Mouse (Mus musculus): Measurements from ENCODE around the gene Dhx9. TPM values are rescaled to one million over a fixed set of nuclear protein-coding genes. Genes with fewer than 3 reads are reported as not detected.
"Not testable (repeated sequence)": the region's sequence is repeated elsewhere in the genome, so short reads cannot be mapped to it uniquely, and the experiment has no call there.

The Dhx9 gene
- polyA plus RNA-seq (2014; fragmentation: Nextera tagmentation; extraction: Ambion mirVana), result 22.6 and 25.5 TPM in 2 replicates

DNA sequence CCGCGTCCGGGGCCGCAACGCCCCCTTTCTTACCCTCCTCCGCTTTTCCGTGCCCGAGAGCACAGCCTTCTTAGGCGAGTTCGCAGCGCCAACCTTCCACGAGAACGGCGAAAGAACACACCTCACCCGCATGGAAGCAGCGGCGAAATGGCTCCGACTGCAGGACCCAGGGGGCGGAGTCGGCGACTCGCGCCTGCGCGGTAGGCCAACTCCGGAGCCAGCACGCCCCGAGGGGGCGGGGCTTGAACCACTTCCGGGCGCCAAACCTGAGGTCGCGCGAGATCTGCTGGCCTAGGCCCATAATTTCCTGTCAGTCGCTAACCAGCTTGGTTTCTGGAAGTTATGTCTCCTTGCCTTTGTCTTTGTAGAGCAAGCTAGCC is at the start of gene Dhx9:
Gene Dhx9 (minus strand): TSS at position 161 of the 380 bp plus-strand sequence.
- Histone ChIP-seq H3K27me3 (replicated peaks; ENCODE audit: control insufficient read depth, insufficient read depth, low read length) (no peaks in the 10 kb centered on the region), H3K27ac (replicated peaks; ENCODE audit: low read depth, low read length) (peak within 1 kb of the TSS; percentile 92), H3K9ac (ENCODE audit: low read depth, low read length) (peak within 1 kb of the TSS; percentile 94), H3K4me1 (ENCODE audit: control insufficient read depth, insufficient read depth, low read length) (peaks cover 26% of the 10 kb centered on the region), H3K9me3 (ENCODE audit: control insufficient read depth, low read length) (no peaks in the 10 kb centered on the region), H3K4me3 (ENCODE audit: low read depth, low read length) (peak within 1 kb of the TSS; percentile 83), H3K4me2 (ENCODE audit: low read depth, low read length) (peak within 1 kb of the TSS; percentile 89), H3K36me3 (ENCODE audit: control insufficient read depth, insufficient read depth, low read length) (peaks cover 3% of the 10 kb centered on the region; the same call in 1 of the 2 replicates)
- ATAC-seq (ENCODE audit: low read depth), result peak; percentile 90
- peak; percentile 97 for DNase-seq (ENCODE audit: low spot score)
- WGBS, result 2% methylated on average over 10 of the region's 35 CpGs

- H3K4me3 ChIP-seq (ENCODE audit: low read depth, low read length), result no peak overlapping the region
- no peaks in the 10 kb centered on the region for H3K9me3 ChIP-seq (ENCODE audit: control insufficient read depth, low read length)
- no peaks in the 10 kb centered on the region for H3K27me3 ChIP-seq (replicated peaks; ENCODE audit: control insufficient read depth, insufficient read depth, low read length)
- H3K27ac ChIP-seq (replicated peaks; ENCODE audit: low read depth, low read length), result no peak overlapping the region
- H3K9ac ChIP-seq (ENCODE audit: low read depth, low read length), result no peak overlapping the region
- 61% methylated on average over 9 of the region's 9 CpGs for WGBS
- ATAC-seq (ENCODE audit: low read depth) (no peak), DNase-seq (ENCODE audit: low spot score) (no peak)
- H3K36me3 ChIP-seq (ENCODE audit: control insufficient read depth, insufficient read depth, low read length), result no peaks in the 10 kb centered on the region
- H3K4me1 ChIP-seq (ENCODE audit: control insufficient read depth, insufficient read depth, low read length), result peaks cover 5% of the 10 kb centered on the region; the same call in 1 of the 2 replicates
- H3K4me2 ChIP-seq (ENCODE audit: low read depth, low read length), result no peak overlapping the region
Measured at GRCm38 (mm10) chr1:153535611-153536010, 48.2 kb upstream of the Dhx9 start.

DNA sequence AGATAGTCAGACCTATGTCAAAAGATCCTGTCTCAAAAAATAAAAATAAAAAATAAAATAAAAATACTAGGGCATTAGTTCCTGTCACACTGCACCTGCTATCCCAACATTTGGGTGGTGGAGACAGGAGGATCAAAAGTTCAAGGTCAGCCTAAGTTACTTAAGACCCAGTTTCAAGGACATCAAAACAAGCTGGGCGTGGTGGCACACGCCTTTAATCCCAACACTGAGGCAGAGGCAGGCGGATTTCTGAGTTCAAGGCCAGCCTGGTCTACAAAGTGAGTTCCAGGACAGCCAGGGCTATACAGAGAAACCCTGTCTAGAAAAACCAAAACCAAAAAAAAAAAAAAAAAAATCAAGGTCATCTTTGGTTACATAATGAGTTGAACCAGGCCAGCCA is 45.4 kb upstream of the Dhx9 start:
- H3K4me1 ChIP-seq (ENCODE audit: control insufficient read depth, insufficient read depth, low read length); ATAC-seq (ENCODE audit: low read depth); H3K27me3 ChIP-seq (replicated peaks; ENCODE audit: control insufficient read depth, insufficient read depth, low read length); H3K4me2 ChIP-seq (ENCODE audit: low read depth, low read length); H3K9ac ChIP-seq (ENCODE audit: low read depth, low read length); H3K9me3 ChIP-seq (ENCODE audit: control insufficient read depth, low read length); H3K36me3 ChIP-seq (ENCODE audit: control insufficient read depth, insufficient read depth, low read length); H3K4me3 ChIP-seq (ENCODE audit: low read depth, low read length); DNase-seq (ENCODE audit: low spot score): not testable (repeated sequence)
- H3K27ac ChIP-seq (replicated peaks; ENCODE audit: low read depth, low read length), result peak overlapping the region; percentile 80; the same call in 1 of the 2 replicates
- WGBS, result 92% methylated on average over 3 of the region's 3 CpGs

GRCm38 (mm10) chr1:153532234-153532841 is 44.9 kb upstream of the Dhx9 start:
- Histone ChIP-seq H3K27me3 (replicated peaks; ENCODE audit: control insufficient read depth, insufficient read depth, low read length) (no peaks in the 10 kb centered on the region), H3K4me1 (ENCODE audit: control insufficient read depth, insufficient read depth, low read length) (peaks cover 5% of the 10 kb centered on the region; the same call in 1 of the 2 replicates), H3K4me2 (ENCODE audit: low read depth, low read length) (peak overlapping the region; percentile 42), H3K4me3 (ENCODE audit: low read depth, low read length) (0 out of 2 replicates have a peak overlapping the region, but pooled peaks have one; percentile 3), H3K27ac (replicated peaks; ENCODE audit: low read depth, low read length) (peak overlapping the region; percentile 80), H3K36me3 (ENCODE audit: control insufficient read depth, insufficient read depth, low read length) (no peaks in the 10 kb centered on the region), H3K9ac (ENCODE audit: low read depth, low read length) (peak overlapping the region; percentile 62), H3K9me3 (ENCODE audit: control insufficient read depth, low read length) (no peaks in the 10 kb centered on the region)
- 17% methylated on average over 12 of the region's 12 CpGs for WGBS
- DNase-seq (ENCODE audit: low spot score) (peak; percentile 82), ATAC-seq (ENCODE audit: low read depth) (peak; percentile 71; the same call in 1 of the 2 replicates)

DNA sequence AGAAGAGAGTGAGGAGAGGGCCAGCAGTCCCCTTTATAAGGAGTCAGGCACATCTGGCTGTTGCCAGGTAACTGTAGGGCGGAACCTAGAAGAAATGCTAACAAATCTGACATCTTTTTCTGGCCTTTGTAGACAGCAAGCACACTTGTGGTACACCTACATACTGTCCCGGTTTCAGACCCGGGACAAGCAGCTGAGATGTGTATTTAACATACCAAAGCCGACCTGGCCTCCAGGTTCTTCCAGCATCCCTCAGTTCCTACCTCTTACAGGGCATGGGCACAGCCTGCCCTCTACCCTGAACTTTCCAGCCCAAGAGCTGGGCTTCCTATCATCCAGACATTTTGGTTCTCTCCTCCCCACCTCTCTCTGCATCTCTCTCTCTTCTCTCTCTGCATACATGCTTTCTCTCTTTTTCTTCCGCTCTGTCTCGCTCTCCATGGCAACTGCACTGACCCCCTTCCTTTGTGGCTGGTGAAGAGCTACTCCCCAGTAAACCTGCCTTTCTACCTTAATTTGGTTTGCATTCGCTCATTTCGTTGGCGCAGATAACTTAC is 44.3 kb upstream of the Dhx9 start:
- Histone ChIP-seq H3K4me1 (ENCODE audit: control insufficient read depth, insufficient read depth, low read length) (peaks cover 5% of the 10 kb centered on the region; the same call in 1 of the 2 replicates), H3K27me3 (replicated peaks; ENCODE audit: control insufficient read depth, insufficient read depth, low read length) (no peaks in the 10 kb centered on the region), H3K9me3 (ENCODE audit: control insufficient read depth, low read length) (no peaks in the 10 kb centered on the region), H3K4me2 (ENCODE audit: low read depth, low read length) (peak overlapping the region; percentile 42), H3K4me3 (ENCODE audit: low read depth, low read length) (no peak overlapping the region), H3K27ac (replicated peaks; ENCODE audit: low read depth, low read length) (peak overlapping the region; percentile 80), H3K36me3 (ENCODE audit: control insufficient read depth, insufficient read depth, low read length) (no peaks in the 10 kb centered on the region), H3K9ac (ENCODE audit: low read depth, low read length) (peak overlapping the region; percentile 62)
- WGBS, result 25% methylated on average over 9 of the region's 9 CpGs
- ATAC-seq (ENCODE audit: low read depth) (peak; percentile 51; the same call in 1 of the 2 replicates), DNase-seq (ENCODE audit: low spot score) (peak; percentile 14)

GRCm38 (mm10) chr1:153522116-153522515 is 34.7 kb upstream of the Dhx9 start:
- Histone ChIP-seq H3K9ac (ENCODE audit: low read depth, low read length) (no peak overlapping the region), H3K4me3 (ENCODE audit: low read depth, low read length) (no peak overlapping the region), H3K36me3 (ENCODE audit: control insufficient read depth, insufficient read depth, low read length) (no peaks in the 10 kb centered on the region), H3K27me3 (replicated peaks; ENCODE audit: control insufficient read depth, insufficient read depth, low read length) (no peaks in the 10 kb centered on the region), H3K27ac (replicated peaks; ENCODE audit: low read depth, low read length) (no peak overlapping the region), H3K4me1 (ENCODE audit: control insufficient read depth, insufficient read depth, low read length) (no peaks in the 10 kb centered on the region), H3K4me2 (ENCODE audit: low read depth, low read length) (no peak overlapping the region), H3K9me3 (ENCODE audit: control insufficient read depth, low read length) (no peaks in the 10 kb centered on the region)
- 43% methylated on average over 3 of the region's 3 CpGs for WGBS
- ATAC-seq (ENCODE audit: low read depth), result no peak
- no peak for DNase-seq (ENCODE audit: low spot score)

DNA sequence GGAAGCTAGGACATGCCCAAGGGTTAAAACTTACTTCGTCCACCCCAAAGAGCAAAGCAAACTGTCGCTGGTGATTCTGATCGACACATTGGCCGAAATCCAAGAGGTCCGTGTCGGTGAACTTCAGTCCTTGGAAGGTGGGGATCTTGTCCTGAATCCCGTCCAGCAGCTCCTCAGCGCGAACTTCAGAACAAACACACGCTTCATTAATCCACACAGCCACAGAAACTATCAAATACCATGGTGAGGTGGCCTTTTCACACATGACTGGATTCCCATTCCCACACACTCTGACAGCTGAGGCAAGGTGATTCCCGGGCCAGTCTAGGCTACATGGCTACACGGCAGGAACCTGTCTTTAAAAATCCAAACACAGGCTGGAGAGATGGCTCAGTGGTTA is 27.9 kb upstream of the Dhx9 start:
- no peaks in the 10 kb centered on the region for H3K27me3 ChIP-seq (replicated peaks; ENCODE audit: control insufficient read depth, insufficient read depth, low read length)
- no peaks in the 10 kb centered on the region for H3K36me3 ChIP-seq (ENCODE audit: control insufficient read depth, insufficient read depth, low read length)
- no peak overlapping the region for H3K27ac ChIP-seq (replicated peaks; ENCODE audit: low read depth, low read length)
- no peaks in the 10 kb centered on the region for H3K4me1 ChIP-seq (ENCODE audit: control insufficient read depth, insufficient read depth, low read length)
- H3K9ac ChIP-seq (ENCODE audit: low read depth, low read length), result no peak overlapping the region
- ATAC-seq (ENCODE audit: low read depth) (no peak; the same call in 1 of the 2 replicates), DNase-seq (ENCODE audit: low spot score) (peak; percentile 11)
- H3K4me2 ChIP-seq (ENCODE audit: low read depth, low read length), result no peak overlapping the region
- no peak overlapping the region for H3K4me3 ChIP-seq (ENCODE audit: low read depth, low read length)
- no peaks in the 10 kb centered on the region for H3K9me3 ChIP-seq (ENCODE audit: control insufficient read depth, low read length)
- WGBS, result 84% methylated on average over 12 of the region's 12 CpGs

GRCm38 (mm10) chr1:153510330-153511009 is 23.0 kb upstream of the Dhx9 start:
- WGBS, result 66% methylated on average over 2 of the region's 2 CpGs
- no peaks in the 10 kb centered on the region for H3K4me1 ChIP-seq (ENCODE audit: control insufficient read depth, insufficient read depth, low read length)
- H3K36me3 ChIP-seq (ENCODE audit: control insufficient read depth, insufficient read depth, low read length), result no peaks in the 10 kb centered on the region
- H3K4me3 ChIP-seq (ENCODE audit: low read depth, low read length), result no peak overlapping the region
- H3K27ac ChIP-seq (replicated peaks; ENCODE audit: low read depth, low read length), result no peak overlapping the region
- no peak overlapping the region for H3K9ac ChIP-seq (ENCODE audit: low read depth, low read length)
- DNase-seq (ENCODE audit: low spot score) (no peak), ATAC-seq (ENCODE audit: low read depth) (no peak)
- no peaks in the 10 kb centered on the region for H3K27me3 ChIP-seq (replicated peaks; ENCODE audit: control insufficient read depth, insufficient read depth, low read length)
- no peak overlapping the region for H3K4me2 ChIP-seq (ENCODE audit: low read depth, low read length)
- H3K9me3 ChIP-seq (ENCODE audit: control insufficient read depth, low read length), result no peaks in the 10 kb centered on the region

Data from embryonic facial prominence, embryonic 14.5 days (tissue).